Mouse (Mus musculus) testis, adult 2 months (tissue): Measurements from ENCODE around the gene Siah1b.

ENCODE experiments used
- CTCF ChIP-seq: fragments of 200-500 bp; IDR thresholded peaks from 2 replicates; pipeline ENCODE4 v1.5.1; 2012; ENCODE audit warnings: low read depth, mild to moderate bottlenecking, inconsistent platforms, low read length, moderate library complexity; ENCODE audit not compliant: control insufficient read depth, insufficient read depth, insufficient replicate concordance
- POLR2A ChIP-seq: fragments of 200-500 bp; IDR thresholded peaks from 2 replicates; pipeline ENCODE4 v1.6.1; 2012; ENCODE audit warnings: low read depth, mild to moderate bottlenecking, inconsistent platforms, low read length, moderate library complexity; ENCODE audit not compliant: control insufficient read depth

- TF ChIP-seq POLR2A, result no peak
- no peak for TF ChIP-seq CTCF
Measured at GRCm38 (mm10) chrX:164059070-164059469, 17.2 kb downstream of the Siah1b start.
